Mouse (Mus musculus) liver, embryonic 15.5 days (tissue): Measurements from ENCODE around the gene Syne3. TPM values are rescaled to one million over a fixed set of nuclear protein-coding genes. Genes with fewer than 3 reads are reported as not detected.

Experiments used
- ATAC-seq: fragments of 200-750 bp; cut with Nextera tagmentation; 2 replicates; pipeline ENCODE4 v1.8.0; 2017; ENCODE audit warnings: moderate number of reproducible peaks, mild to moderate bottlenecking, moderate library complexity; ENCODE audit not compliant: insufficient read depth
- H3K27ac ChIP-seq: fragments of 300-500 bp; sonication (generic); replicated peaks from 2 replicates; pipeline ENCODE4 v1.5.1; 2015; ENCODE audit warnings: mild to moderate bottlenecking, inconsistent platforms
- H3K27me3 ChIP-seq: fragments of 300-500 bp; sonication (generic); 2 replicates; pipeline ENCODE4 v1.6.1; 2015; ENCODE audit warnings: mild to moderate bottlenecking, inconsistent platforms
- H3K36me3 ChIP-seq: fragments of 300-500 bp; sonication (generic); replicated peaks from 2 replicates; pipeline ENCODE4 v1.6.1; 2015; ENCODE audit warnings: moderate library complexity, mild to moderate bottlenecking, inconsistent platforms
- H3K4me1 ChIP-seq: fragments of 300-500 bp; sonication (generic); replicated peaks from 2 replicates; pipeline ENCODE4 v1.6.1; 2015; ENCODE audit warnings: inconsistent platforms
- H3K4me2 ChIP-seq: fragments of 300-500 bp; sonication (generic); 2 replicates; pipeline ENCODE4 v1.6.1; 2015; ENCODE audit warnings: moderate library complexity, mild to moderate bottlenecking, inconsistent platforms
- H3K4me3 ChIP-seq: fragments of 300-500 bp; sonication (generic); replicated peaks from 2 replicates; pipeline ENCODE4 v1.5.1; 2015; ENCODE audit warnings: mild to moderate bottlenecking, inconsistent platforms
- H3K9ac ChIP-seq: fragments of 300-500 bp; sonication (generic); 2 replicates; pipeline ENCODE4 v1.6.1; 2015; ENCODE audit warnings: moderate library complexity, mild to moderate bottlenecking, inconsistent platforms
- H3K9me3 ChIP-seq: fragments of 300-500 bp; sonication (generic); replicated peaks from 2 replicates; pipeline ENCODE4 v1.6.1; 2016; ENCODE audit warnings: inconsistent platforms
- WGBS: fragments of 180-500 bp; shearing (Covaris S2); methylation state at CpG from one replicate; pipeline ENCODE4 v1.1.7; 2015; ENCODE audit warnings: mixed read lengths; ENCODE audit not compliant: insufficient replicate concordance; 5-methylcytosine and 5-hydroxymethylcytosine counted together
- polyA plus RNA-seq: library from polyadenylated mRNA; unstranded; fragments of >200 nt; fragmentation: Nextera tagmentation; extraction: Ambion mirVana; gene quantifications from 2 replicates; pipeline ENCODE4 v1.2.1, GENCODE M21; 2015

Syne3 gene
- polyA plus RNA-seq, 1 experiment from 2014 or later, result 3.0 TPM

GRCm38 (mm10) chr12:104904138-104904537 lies 105.5 kb downstream of the Syne3 start:
- Histone ChIP-seq H3K9me3 (no peaks in the 10 kb centered on the region), H3K27ac (no peak overlapping the region), H3K36me3 (no peaks in the 10 kb centered on the region), H3K4me3 (no peak overlapping the region), H3K27me3 (no peaks in the 10 kb centered on the region), H3K4me1 (0 out of 2 replicates have a peak, but pooled peaks cover 4% of the 10 kb centered on the region), H3K4me2 (no peak overlapping the region), H3K9ac (no peak overlapping the region)
- ATAC-seq, result no peak
- 25% methylated on average over 5 of the region's 5 CpGs for WGBS

DNA sequence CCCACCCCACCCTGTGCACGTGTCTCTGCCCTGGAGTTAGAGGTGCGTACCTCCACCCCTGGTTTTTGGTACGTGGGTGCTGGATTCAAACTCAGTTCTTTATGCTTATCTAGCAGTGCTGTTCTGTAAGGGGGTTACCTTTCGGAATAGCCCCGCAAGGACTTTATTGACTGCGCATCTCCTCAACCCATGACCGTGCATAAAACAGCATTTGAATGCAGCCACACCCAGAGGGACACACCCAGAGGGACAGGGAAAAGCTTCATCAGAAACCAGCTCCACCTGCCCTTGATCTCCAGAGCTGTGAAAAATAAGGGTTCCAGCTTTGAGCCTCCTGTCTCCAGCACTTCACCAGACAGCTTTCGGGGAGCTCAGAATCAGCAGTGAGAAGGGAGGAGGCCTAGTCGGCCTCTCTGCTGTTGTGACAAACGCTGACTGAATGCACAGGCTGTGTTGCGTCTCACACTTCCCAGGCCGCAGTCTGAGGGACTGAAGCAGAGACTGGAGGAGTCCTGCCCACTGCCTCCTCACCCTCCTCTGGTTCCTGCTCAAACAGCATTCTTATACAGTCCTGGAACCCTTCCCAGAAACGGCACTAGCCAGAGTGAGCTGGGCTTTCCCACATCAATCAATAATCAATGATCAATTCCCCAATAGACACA lies 107.1 kb downstream of the Syne3 start:
- Histone ChIP-seq H3K4me2 (no peak overlapping the region), H3K27ac (no peak overlapping the region), H3K4me1 (peaks cover 7% of the 10 kb centered on the region; the same call in 1 of the 2 replicates), H3K4me3 (no peak overlapping the region), H3K9me3 (no peaks in the 10 kb centered on the region), H3K27me3 (no peaks in the 10 kb centered on the region), H3K36me3 (no peaks in the 10 kb centered on the region), H3K9ac (no peak overlapping the region)
- 66% methylated on average over 13 of the region's 13 CpGs for WGBS
- no peak for ATAC-seq

DNA sequence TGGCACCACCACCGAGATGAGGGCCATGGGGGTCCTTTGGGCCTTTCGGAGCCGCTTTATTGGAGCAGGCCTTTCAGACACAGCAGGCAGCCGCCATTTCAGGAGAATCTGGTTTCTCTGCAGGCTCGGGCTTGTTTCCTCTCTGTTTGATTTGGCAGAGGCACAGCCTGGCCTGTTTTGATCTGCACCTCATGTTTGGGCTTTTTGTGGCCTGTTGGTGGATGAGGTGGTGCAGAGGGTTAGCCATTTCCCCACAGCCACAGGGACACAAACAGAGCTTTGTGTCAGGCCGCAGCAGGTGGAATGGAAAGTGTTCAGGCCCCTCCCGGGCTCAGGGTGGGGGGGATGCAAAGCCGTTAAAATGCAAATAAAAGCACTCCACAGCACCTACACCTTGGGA lies 108.3 kb downstream of the Syne3 start:
- H3K9me3 ChIP-seq, result no peaks in the 10 kb centered on the region
- H3K36me3 ChIP-seq, result no peaks in the 10 kb centered on the region
- no peaks in the 10 kb centered on the region for H3K27me3 ChIP-seq
- H3K9ac ChIP-seq, result no peak overlapping the region
- H3K4me2 ChIP-seq, result no peak overlapping the region
- peaks cover 7% of the 10 kb centered on the region; the same call in 1 of the 2 replicates for H3K4me1 ChIP-seq
- ATAC-seq, result no peak
- WGBS, result 64% methylated on average over 8 of the region's 8 CpGs
- H3K27ac ChIP-seq, result no peak overlapping the region
- no peak overlapping the region for H3K4me3 ChIP-seq

DNA sequence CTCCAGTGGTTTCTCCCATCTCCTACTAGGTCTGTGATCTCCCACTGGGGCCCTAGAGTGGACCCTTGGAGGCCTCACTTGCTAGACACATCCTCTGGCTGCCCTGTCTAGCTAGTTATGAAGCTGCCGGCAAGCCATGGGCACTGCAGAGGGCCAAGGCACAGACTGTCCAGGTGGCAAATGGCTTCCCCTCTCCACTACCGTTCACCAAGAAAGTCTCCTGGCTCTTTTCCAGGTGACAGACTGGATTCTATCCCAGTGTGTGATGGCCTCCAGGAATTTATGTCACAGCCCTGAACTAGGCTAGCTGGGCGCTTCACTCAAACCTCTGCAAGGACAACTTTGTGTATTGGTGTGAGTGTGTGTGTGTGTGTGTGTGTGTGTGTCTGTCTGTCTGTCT lies 109.8 kb downstream of the Syne3 start:
- Histone ChIP-seq H3K36me3 (no peaks in the 10 kb centered on the region), H3K4me1 (peaks cover 7% of the 10 kb centered on the region; the same call in 1 of the 2 replicates), H3K4me2 (no peak overlapping the region), H3K27ac (no peak overlapping the region), H3K4me3 (no peak overlapping the region), H3K9ac (no peak overlapping the region), H3K9me3 (no peaks in the 10 kb centered on the region), H3K27me3 (no peaks in the 10 kb centered on the region)
- WGBS, result 60% methylated on average over 3 of the region's 3 CpGs
- ATAC-seq, result no peak

DNA sequence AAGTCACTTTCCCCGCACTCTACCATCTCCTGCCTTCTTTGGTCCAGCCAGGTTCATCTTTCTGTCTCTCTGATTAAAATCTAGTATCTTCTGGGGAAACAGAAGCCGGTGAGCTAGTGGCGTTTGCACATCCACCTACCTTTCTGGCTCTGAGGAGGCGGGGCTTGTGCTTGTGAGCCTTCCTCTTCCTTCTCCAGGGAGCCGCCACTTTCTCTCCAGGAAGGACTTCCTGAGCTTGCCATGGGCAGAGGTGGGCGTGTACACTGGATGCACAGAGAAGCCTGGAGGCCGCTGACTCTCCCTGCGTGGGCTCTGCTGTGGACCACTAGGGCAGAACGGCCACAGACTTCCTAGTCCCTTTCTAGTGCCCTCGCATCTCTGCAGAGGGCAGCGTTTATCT lies 110.4 kb downstream of the Syne3 start:
- Histone ChIP-seq H3K27ac (no peak overlapping the region), H3K27me3 (no peaks in the 10 kb centered on the region), H3K36me3 (no peaks in the 10 kb centered on the region), H3K4me2 (no peak overlapping the region), H3K9me3 (no peaks in the 10 kb centered on the region), H3K9ac (no peak overlapping the region), H3K4me3 (no peak overlapping the region), H3K4me1 (peaks cover 7% of the 10 kb centered on the region; the same call in 1 of the 2 replicates)
- 44% methylated on average over 11 of the region's 11 CpGs for WGBS
- no peak for ATAC-seq

- Histone ChIP-seq H3K4me1 (peaks cover 7% of the 10 kb centered on the region; the same call in 1 of the 2 replicates), H3K4me3 (no peak overlapping the region), H3K9ac (no peak overlapping the region), H3K36me3 (no peaks in the 10 kb centered on the region), H3K4me2 (no peak overlapping the region), H3K9me3 (no peaks in the 10 kb centered on the region), H3K27me3 (no peaks in the 10 kb centered on the region), H3K27ac (no peak overlapping the region)
- peak; percentile 31; the same call in 1 of the 2 replicates for ATAC-seq
- WGBS, result 49% methylated on average over 9 of the region's 9 CpGs
These were observed 110.9 kb downstream of the Syne3 start for GRCm38 (mm10) chr12:104898718-104899117.

- Histone ChIP-seq H3K4me1 (peaks cover 3% of the 10 kb centered on the region; the same call in 1 of the 2 replicates), H3K4me3 (no peak overlapping the region), H3K9me3 (no peaks in the 10 kb centered on the region; the same call in 1 of the 2 replicates), H3K27me3 (no peaks in the 10 kb centered on the region), H3K9ac (no peak overlapping the region), H3K4me2 (no peak overlapping the region), H3K36me3 (no peaks in the 10 kb centered on the region), H3K27ac (no peak overlapping the region)
- no peak for ATAC-seq
- WGBS, result 52% methylated on average over 8 of the region's 8 CpGs
These were observed 112.5 kb downstream of the Syne3 start for GRCm38 (mm10) chr12:104897051-104897618.

DNA sequence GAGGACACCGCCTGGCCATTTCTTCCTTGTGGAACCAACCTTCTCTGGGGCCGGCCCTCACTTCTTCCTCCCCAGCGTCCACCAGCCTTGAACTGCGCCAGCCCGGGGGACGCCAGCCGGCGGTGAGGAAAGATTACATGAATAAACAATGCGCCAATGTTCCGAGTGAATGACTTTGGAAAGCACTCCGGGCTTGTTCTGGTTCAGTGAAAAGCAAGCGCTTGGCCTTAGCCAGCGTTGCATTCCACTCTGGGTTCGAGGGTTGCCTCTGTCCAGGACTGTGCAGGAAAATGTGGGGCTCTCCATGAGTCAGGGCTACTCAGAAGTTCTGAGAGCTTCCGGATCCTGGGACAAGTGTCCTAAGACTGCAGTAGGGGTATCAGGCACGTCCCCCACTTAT lies 113.0 kb downstream of the Syne3 start:
- peaks cover 3% of the 10 kb centered on the region; the same call in 1 of the 2 replicates for H3K4me1 ChIP-seq
- ATAC-seq, result no peak
- no peak overlapping the region for H3K4me3 ChIP-seq
- WGBS, result 64% methylated on average over 16 of the region's 16 CpGs
- H3K27me3 ChIP-seq, result no peaks in the 10 kb centered on the region
- no peak overlapping the region for H3K27ac ChIP-seq
- H3K9ac ChIP-seq, result no peak overlapping the region
- no peaks in the 10 kb centered on the region for H3K36me3 ChIP-seq
- H3K4me2 ChIP-seq, result no peak overlapping the region
- H3K9me3 ChIP-seq, result no peaks in the 10 kb centered on the region; the same call in 1 of the 2 replicates

DNA sequence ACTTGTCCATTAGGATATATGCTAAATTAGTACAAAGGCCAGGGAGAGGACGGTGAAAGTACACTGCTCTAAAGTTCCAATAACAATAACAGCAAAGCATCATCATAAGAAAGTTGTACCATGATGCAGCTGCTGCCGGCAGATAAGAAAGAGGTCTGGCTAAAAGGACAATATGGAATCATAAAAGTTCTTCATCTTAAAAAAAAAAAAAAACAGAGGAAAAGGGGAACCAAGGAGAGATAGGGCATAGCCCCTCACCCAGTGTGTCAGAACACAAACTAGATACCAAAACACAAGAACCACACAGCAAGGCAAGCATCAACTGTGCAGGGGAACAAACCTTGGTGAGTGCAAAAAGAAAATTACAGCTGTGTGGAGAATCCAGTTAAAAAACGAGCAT lies 117.4 kb downstream of the Syne3 start:
- Histone ChIP-seq H3K36me3 (no peaks in the 10 kb centered on the region), H3K4me3 (no peak overlapping the region), H3K9me3 (no peaks in the 10 kb centered on the region; the same call in 1 of the 2 replicates), H3K4me1 (peaks cover 3% of the 10 kb centered on the region; the same call in 1 of the 2 replicates), H3K9ac (no peak overlapping the region), H3K27ac (no peak overlapping the region), H3K27me3 (no peaks in the 10 kb centered on the region), H3K4me2 (no peak overlapping the region)
- ATAC-seq, result no peak
- WGBS, result 77% methylated on average over 3 of the region's 3 CpGs

- H3K9me3 ChIP-seq, result no peaks in the 10 kb centered on the region; the same call in 1 of the 2 replicates
- 70% methylated on average over 8 of the region's 8 CpGs for WGBS
- no peak for ATAC-seq
- no peak overlapping the region for H3K4me2 ChIP-seq
- no peak overlapping the region for H3K27ac ChIP-seq
- H3K36me3 ChIP-seq, result no peaks in the 10 kb centered on the region
- no peak overlapping the region for H3K4me3 ChIP-seq
- no peak overlapping the region for H3K9ac ChIP-seq
- peaks cover 3% of the 10 kb centered on the region; the same call in 1 of the 2 replicates for H3K4me1 ChIP-seq
- H3K27me3 ChIP-seq, result no peaks in the 10 kb centered on the region
These were observed 119.5 kb downstream of the Syne3 start for GRCm38 (mm10) chr12:104890066-104890465.

DNA sequence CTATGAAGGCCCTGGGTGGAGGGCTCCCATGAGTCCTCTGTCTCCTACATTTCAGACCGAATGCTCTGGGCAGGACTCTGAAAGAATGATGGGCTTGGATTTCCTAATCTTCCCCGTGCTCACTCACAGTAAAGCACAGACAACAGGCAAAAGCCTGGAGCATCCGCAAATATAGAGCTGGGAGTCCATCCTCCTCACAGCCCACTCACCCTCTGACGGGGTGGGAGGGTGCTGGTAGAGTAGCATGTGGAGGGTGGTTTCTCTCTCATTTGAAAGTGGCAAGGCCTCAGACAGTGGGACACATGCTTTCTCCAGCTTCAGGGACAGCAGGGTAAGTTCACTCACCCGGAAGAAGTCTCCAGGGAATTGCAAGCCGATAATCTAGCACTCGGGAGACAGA lies 123.5 kb downstream of the Syne3 start:
- 73% methylated on average over 7 of the region's 7 CpGs for WGBS
- Histone ChIP-seq H3K36me3 (no peaks in the 10 kb centered on the region), H3K27me3 (no peaks in the 10 kb centered on the region), H3K27ac (no peak overlapping the region), H3K9me3 (no peaks in the 10 kb centered on the region), H3K4me1 (peaks cover 3% of the 10 kb centered on the region; the same call in 1 of the 2 replicates), H3K9ac (no peak overlapping the region), H3K4me3 (no peak overlapping the region), H3K4me2 (no peak overlapping the region)
- ATAC-seq, result no peak
